Mouse (Mus musculus) kidney, embryonic 14.5 days (tissue): Measurements from ENCODE around the gene Olfr937. TPM values are rescaled to one million over a fixed set of nuclear protein-coding genes. Genes with fewer than 3 reads are reported as not detected.

ENCODE experiments used
- ATAC-seq: fragments of 200-750 bp; cut with Nextera tagmentation; 2 replicates; pipeline ENCODE4 v1.8.0; 2017; ENCODE audit warnings: moderate number of reproducible peaks, mild to moderate bottlenecking, moderate TSS enrichment, moderate library complexity; ENCODE audit not compliant: low FRiP score, low TSS enrichment
- H3K27ac ChIP-seq: fragments of 300-500 bp; sonication (generic); 2 replicates; pipeline ENCODE4 v1.5.1; 2014; ENCODE audit warnings: low read depth, mild to moderate bottlenecking, low read length, moderate library complexity, mixed read lengths
- H3K27me3 ChIP-seq: fragments of 300-500 bp; sonication (generic); 2 replicates; pipeline ENCODE4 v1.6.1; 2014; ENCODE audit warnings: mild to moderate bottlenecking, low read length; ENCODE audit not compliant: control insufficient read depth, insufficient read depth
- H3K36me3 ChIP-seq: fragments of 300-500 bp; sonication (generic); 2 replicates; pipeline ENCODE4 v1.6.1; 2014; ENCODE audit warnings: low read length, mixed read lengths; ENCODE audit not compliant: control insufficient read depth, insufficient read depth
- H3K4me1 ChIP-seq: fragments of 300-500 bp; sonication (generic); 2 replicates; pipeline ENCODE4 v1.6.1; 2014; ENCODE audit warnings: low read length, mixed read lengths; ENCODE audit not compliant: control insufficient read depth, insufficient read depth
- H3K4me2 ChIP-seq: fragments of 300-500 bp; sonication (generic); replicated peaks from 2 replicates; pipeline ENCODE4 v1.6.1; 2014; ENCODE audit warnings: low read depth, mild to moderate bottlenecking, low read length
- H3K4me3 ChIP-seq: fragments of 300-500 bp; sonication (generic); 2 replicates; pipeline ENCODE4 v1.5.1; 2014; ENCODE audit warnings: mild to moderate bottlenecking, low read length
- H3K9ac ChIP-seq: fragments of 300-500 bp; sonication (generic); 2 replicates; pipeline ENCODE4 v1.6.1; 2014; ENCODE audit warnings: low read depth, mild to moderate bottlenecking, low read length, moderate library complexity
- H3K9me3 ChIP-seq: fragments of 300-500 bp; sonication (generic); 2 replicates; pipeline ENCODE4 v1.6.1; 2016; ENCODE audit warnings: low read length; ENCODE audit not compliant: control insufficient read depth
- WGBS: fragments of 180-500 bp; shearing (Covaris S2); extraction: QIAGEN DNeasy Blood & Tissue Kit; methylation state at CpG from one replicate; pipeline ENCODE4 v1.1.7; 2014; 5-methylcytosine and 5-hydroxymethylcytosine counted together
- microRNA-seq: library from miRNA; unstranded; fragments of <30 nt; microRNA quantifications from one replicate; pipeline ENCODE4, GENCODE M21; 2016
- polyA plus RNA-seq: library from polyadenylated mRNA; unstranded; fragments of >200 nt; fragmentation: Nextera tagmentation; extraction: Ambion mirVana; gene quantifications from 2 replicates; pipeline ENCODE4 v1.2.1, GENCODE M21; 2014

Gene Olfr937
- polyA plus RNA-seq: not detected in 2 replicates

GRCm38 (mm10) chr9:39064851-39065250 is at the start of gene Olfr937:
Gene Olfr937 (minus strand): TSS chr9:39064951.
- Histone ChIP-seq H3K4me1 (no peaks in the 10 kb centered on the region), H3K27ac (no peak within 1 kb of the TSS)
- ATAC-seq: no peak

GRCm38 (mm10) chr9:39078787-39079186 is 14.0 kb upstream of the Olfr937 start, which contains the start of gene Olfr938:
Gene Olfr938 (minus strand): TSS chr9:39078887.
- Histone ChIP-seq H3K4me2 (no peak within 1 kb of the TSS), H3K4me1 (no peaks in the 10 kb centered on the region), H3K27me3 (no peaks in the 10 kb centered on the region), H3K27ac (no peak within 1 kb of the TSS), H3K9ac (no peak within 1 kb of the TSS), H3K9me3 (no peaks in the 10 kb centered on the region), H3K4me3 (no peak within 1 kb of the TSS), H3K36me3 (no peaks in the 10 kb centered on the region)
- WGBS: 92% methylated on average over 2 of the region's 2 CpGs
- ATAC-seq: no peak

More at GRCm38 (mm10) chr9:39064851-39065250, at the start of gene Olfr937:
- Histone ChIP-seq H3K4me3 (no peak within 1 kb of the TSS), H3K9ac (no peak within 1 kb of the TSS), H3K9me3 (no peaks in the 10 kb centered on the region), H3K36me3 (no peaks in the 10 kb centered on the region), H3K4me2 (no peak within 1 kb of the TSS), H3K27me3 (no peaks in the 10 kb centered on the region)
- 89% methylated on average over 1 of the region's 1 CpGs for WGBS

- WGBS: 87% methylated on average over 1 of the region's 1 CpGs
- no peaks in the 10 kb centered on the region for H3K4me1 ChIP-seq
- H3K36me3 ChIP-seq: no peaks in the 10 kb centered on the region
- H3K4me3 ChIP-seq: no peak within 1 kb of the TSS
- ATAC-seq: no peak
- no peaks in the 10 kb centered on the region for H3K27me3 ChIP-seq
- H3K9me3 ChIP-seq: no peaks in the 10 kb centered on the region
- no peak within 1 kb of the TSS for H3K9ac ChIP-seq
- no peak within 1 kb of the TSS for H3K27ac ChIP-seq
- no peak within 1 kb of the TSS for H3K4me2 ChIP-seq
Measured at GRCm38 (mm10) chr9:39023277-39023676, 41.5 kb downstream of the Olfr937 start, which contains the start of gene Olfr146. Gene Olfr146 (minus strand): TSS chr9:39023377.

Small RNA genes within 50 kb of the gene (microRNA-seq; reads per million reads assigned to microRNA genes)
- gene Gm25032 (not detected), gene Gm25529 (not detected)

Other genes starting within 250 kb of the Olfr937 start
- not detected in 2 replicates for gene Olfr923, start 238.4 kb downstream of the Olfr937 start, polyA plus RNA-seq
- gene Olfr924, start 220.5 kb downstream of the Olfr937 start, polyA plus RNA-seq: not detected in 2 replicates
- not detected in 2 replicates for gene Olfr26, start 209.9 kb downstream of the Olfr937 start, polyA plus RNA-seq
- gene Olfr926, start 187.8 kb downstream of the Olfr937 start, polyA plus RNA-seq: not detected in 2 replicates
- gene Olfr930, start 135.1 kb downstream of the Olfr937 start, polyA plus RNA-seq: not detected in 2 replicates
- not detected in 2 replicates for gene Olfr933, start 92.6 kb downstream of the Olfr937 start, polyA plus RNA-seq
- not detected in 2 replicates for gene Olfr934, start 76.6 kb downstream of the Olfr937 start, polyA plus RNA-seq
- not detected in 2 replicates for gene Olfr935, start 65.3 kb downstream of the Olfr937 start, polyA plus RNA-seq
- not detected in 2 replicates for gene Olfr146, start 41.6 kb downstream of the Olfr937 start, polyA plus RNA-seq
- gene Olfr938, start 13.9 kb upstream of the Olfr937 start, polyA plus RNA-seq: not detected in 2 replicates
- gene Olfr27, start 63.2 kb upstream of the Olfr937 start, polyA plus RNA-seq: not detected in 2 replicates
- gene Olfr943, start 101.4 kb upstream of the Olfr937 start, polyA plus RNA-seq: not detected in 2 replicates
- not detected in 2 replicates for gene Olfr944, start 137.0 kb upstream of the Olfr937 start, polyA plus RNA-seq
- not detected in 2 replicates for gene Olfr1537, start 185.0 kb upstream of the Olfr937 start, polyA plus RNA-seq
- gene Olfr945, start 211.9 kb upstream of the Olfr937 start, polyA plus RNA-seq: not detected in 2 replicates